Mouse (Mus musculus): ENCODE data around the gene Mthfr.
A peak's percentile ranks its signal among the peaks of the same experiment; 100 is the strongest.

DNA sequence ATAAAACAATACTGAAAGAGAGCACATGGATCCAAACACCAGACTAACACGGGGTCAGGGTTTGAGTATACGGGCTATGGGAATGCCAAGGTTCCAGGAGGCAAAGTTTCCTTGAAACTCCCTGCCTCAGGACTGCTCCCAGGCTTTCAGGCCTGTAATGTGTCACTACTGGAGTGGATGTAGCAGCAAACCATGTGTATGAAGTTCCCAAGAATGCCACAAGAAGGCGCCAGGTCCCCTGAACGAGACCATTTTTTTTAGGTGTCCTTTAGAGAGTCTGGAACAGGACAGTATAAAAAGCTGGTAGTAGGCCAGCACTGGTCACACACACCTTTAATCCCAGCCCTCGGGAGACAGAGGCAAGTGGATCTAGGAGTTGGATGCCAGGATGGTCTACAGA lies 55.3 kb downstream of the Mthfr start:
- TF ChIP-seq EP300 (IDR thresholded peaks at IDR 0.05; ENCODE audit: low read depth) (no peak), CTCF (IDR thresholded peaks at IDR 0.05; ENCODE audit: low read depth) (peak; percentile 24)

All from liver, postnatal 0 days (tissue).